Mouse (Mus musculus): Measurements from ENCODE around the gene Rbm25. TPM values are rescaled to one million over a fixed set of nuclear protein-coding genes. Genes with fewer than 3 reads are reported as not detected.
A peak's percentile ranks its signal among the peaks of the same experiment; 100 is the strongest.
"Not testable (repeated sequence)": the region's sequence is repeated elsewhere in the genome, so short reads cannot be mapped to it uniquely, and the experiment has no call there.

Gene Rbm25
- polyA plus RNA-seq (2012; rRNA removed) = 41.8 and 47.5 TPM in 2 replicates

DNA sequence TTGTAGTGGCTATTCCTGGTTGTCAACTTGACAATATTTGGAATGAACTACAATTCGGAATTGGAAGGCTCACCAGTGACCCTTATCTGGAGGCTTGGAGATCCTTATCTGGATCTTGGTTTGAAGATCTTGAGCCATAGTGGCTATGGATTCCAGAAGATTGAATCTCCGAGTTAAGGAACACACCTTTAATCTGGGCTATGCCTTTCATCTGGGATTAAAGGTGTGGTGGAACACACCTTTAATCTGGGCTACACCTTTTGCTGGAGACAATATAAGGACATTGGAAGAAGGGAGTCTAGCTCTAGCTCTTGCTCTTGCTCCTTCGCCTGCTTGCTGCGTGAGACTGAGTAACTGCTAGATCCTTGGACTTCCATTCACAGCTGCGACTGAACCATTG, at the start of gene Rbm25:
Gene Rbm25, plus strand, starts transcription at position 301 of the 400 bp plus-strand sequence.
- peak within 1 kb of the TSS; percentile 94 for H3K4me3 ChIP-seq (ENCODE audit: control insufficient read depth, low read depth, low read length)
- not testable (repeated sequence) for H3K27me3 ChIP-seq (ENCODE audit: control insufficient read depth, insufficient read depth, low read length); H3K36me3 ChIP-seq (ENCODE audit: control insufficient read depth, insufficient read depth, low read length); H3K4me1 ChIP-seq (ENCODE audit: control insufficient read depth, insufficient read depth, low read length)
- H3K27ac ChIP-seq (ENCODE audit: control insufficient read depth, insufficient read depth, low read depth, low read length) = peak within 1 kb of the TSS; percentile 99

DNA sequence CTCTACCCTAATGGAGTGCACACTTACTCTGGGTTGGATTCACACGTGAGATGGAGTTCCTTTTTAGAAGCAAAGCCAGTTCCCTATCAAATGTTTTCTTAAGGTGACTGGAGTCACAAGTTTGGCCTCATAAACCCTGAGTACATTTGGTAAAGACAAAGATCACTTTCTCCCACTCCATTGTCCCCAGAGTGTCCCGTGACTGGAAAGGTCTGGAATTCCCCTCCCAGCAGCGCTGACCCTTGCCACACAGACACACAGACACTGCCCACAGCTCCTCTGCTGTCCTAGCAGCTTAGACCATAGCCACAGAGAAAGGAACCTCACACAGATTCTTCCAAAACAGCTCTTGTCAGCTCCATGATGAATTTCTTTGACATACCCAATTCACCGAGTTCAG, 48.9 kb upstream of the Rbm25 start:
- Histone ChIP-seq H3K27me3 (ENCODE audit: control insufficient read depth, insufficient read depth, low read length) (no peaks in the 10 kb centered on the region), H3K36me3 (ENCODE audit: control insufficient read depth, insufficient read depth, low read length) (no peaks in the 10 kb centered on the region), H3K4me3 (ENCODE audit: control insufficient read depth, low read depth, low read length) (no peak overlapping the region), H3K4me1 (ENCODE audit: control insufficient read depth, insufficient read depth, low read length) (no peaks in the 10 kb centered on the region; the same call in 1 of the 2 replicates), H3K27ac (ENCODE audit: control insufficient read depth, insufficient read depth, low read depth, low read length) (no peak overlapping the region)
- TF ChIP-seq POLR2A (IDR thresholded peaks at IDR 0.05; ENCODE audit: control insufficient read depth, low read depth, low read length) (no peak), CTCF (IDR thresholded peaks at IDR 0.05; ENCODE audit: control insufficient read depth, insufficient read depth, insufficient replicate concordance, low read depth, low read length) (no peak)

DNA sequence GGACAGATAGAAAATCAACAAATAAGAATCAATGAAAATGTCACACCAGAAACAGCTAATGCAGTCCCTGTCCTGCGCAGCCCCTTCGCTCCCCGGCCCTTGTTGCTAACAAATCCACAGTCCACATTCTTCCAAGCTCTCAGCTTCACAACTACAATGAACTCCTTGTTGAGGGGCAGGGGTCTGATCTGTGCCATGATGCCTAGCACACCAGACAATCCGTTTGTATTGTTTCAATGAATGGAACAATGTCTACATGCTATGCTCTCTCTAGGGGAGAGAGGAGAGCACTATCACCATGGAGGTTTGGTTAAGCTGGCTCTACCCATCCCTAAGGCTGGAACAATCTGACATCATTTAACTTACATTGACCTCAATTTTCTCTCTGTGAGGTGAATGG, 48.3 kb upstream of the Rbm25 start:
- Histone ChIP-seq H3K27me3 (ENCODE audit: control insufficient read depth, insufficient read depth, low read length) (no peaks in the 10 kb centered on the region), H3K36me3 (ENCODE audit: control insufficient read depth, insufficient read depth, low read length) (no peaks in the 10 kb centered on the region), H3K4me1 (ENCODE audit: control insufficient read depth, insufficient read depth, low read length) (no peaks in the 10 kb centered on the region; the same call in 1 of the 2 replicates), H3K27ac (ENCODE audit: control insufficient read depth, insufficient read depth, low read depth, low read length) (no peak overlapping the region), H3K4me3 (ENCODE audit: control insufficient read depth, low read depth, low read length) (no peak overlapping the region)
- TF ChIP-seq POLR2A (IDR thresholded peaks at IDR 0.05; ENCODE audit: control insufficient read depth, low read depth, low read length) (no peak), CTCF (IDR thresholded peaks at IDR 0.05; ENCODE audit: control insufficient read depth, insufficient read depth, insufficient replicate concordance, low read depth, low read length) (no peak)

DNA sequence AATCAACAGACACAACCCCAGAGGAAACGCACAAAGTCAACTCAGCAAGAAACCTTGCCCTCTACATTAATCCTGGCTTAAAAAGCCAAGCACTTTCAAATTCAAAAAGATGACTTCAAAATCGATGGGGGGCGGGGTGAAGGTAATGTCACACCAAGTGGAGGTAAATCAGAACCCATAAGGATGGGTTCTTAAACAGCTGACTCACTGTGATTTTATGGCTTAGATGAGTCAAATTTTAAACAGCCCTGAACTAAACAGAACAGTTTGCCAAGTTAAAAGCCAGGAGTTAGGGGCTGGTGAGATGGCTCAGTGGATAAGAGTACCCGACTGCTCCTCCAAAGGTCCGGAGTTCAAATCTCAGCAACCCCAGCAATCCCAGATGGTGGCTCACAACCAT, 44.4 kb upstream of the Rbm25 start:
- H3K27ac ChIP-seq (ENCODE audit: control insufficient read depth, insufficient read depth, low read depth, low read length) = no peak overlapping the region
- TF ChIP-seq CTCF (IDR thresholded peaks at IDR 0.05; ENCODE audit: control insufficient read depth, insufficient read depth, insufficient replicate concordance, low read depth, low read length) (no peak), POLR2A (IDR thresholded peaks at IDR 0.05; ENCODE audit: control insufficient read depth, low read depth, low read length) (no peak)
- H3K36me3 ChIP-seq (ENCODE audit: control insufficient read depth, insufficient read depth, low read length) = no peaks in the 10 kb centered on the region
- no peak overlapping the region for H3K4me3 ChIP-seq (ENCODE audit: control insufficient read depth, low read depth, low read length)
- H3K4me1 ChIP-seq (ENCODE audit: control insufficient read depth, insufficient read depth, low read length) = no peaks in the 10 kb centered on the region; the same call in 1 of the 2 replicates
- H3K27me3 ChIP-seq (ENCODE audit: control insufficient read depth, insufficient read depth, low read length) = no peaks in the 10 kb centered on the region

DNA sequence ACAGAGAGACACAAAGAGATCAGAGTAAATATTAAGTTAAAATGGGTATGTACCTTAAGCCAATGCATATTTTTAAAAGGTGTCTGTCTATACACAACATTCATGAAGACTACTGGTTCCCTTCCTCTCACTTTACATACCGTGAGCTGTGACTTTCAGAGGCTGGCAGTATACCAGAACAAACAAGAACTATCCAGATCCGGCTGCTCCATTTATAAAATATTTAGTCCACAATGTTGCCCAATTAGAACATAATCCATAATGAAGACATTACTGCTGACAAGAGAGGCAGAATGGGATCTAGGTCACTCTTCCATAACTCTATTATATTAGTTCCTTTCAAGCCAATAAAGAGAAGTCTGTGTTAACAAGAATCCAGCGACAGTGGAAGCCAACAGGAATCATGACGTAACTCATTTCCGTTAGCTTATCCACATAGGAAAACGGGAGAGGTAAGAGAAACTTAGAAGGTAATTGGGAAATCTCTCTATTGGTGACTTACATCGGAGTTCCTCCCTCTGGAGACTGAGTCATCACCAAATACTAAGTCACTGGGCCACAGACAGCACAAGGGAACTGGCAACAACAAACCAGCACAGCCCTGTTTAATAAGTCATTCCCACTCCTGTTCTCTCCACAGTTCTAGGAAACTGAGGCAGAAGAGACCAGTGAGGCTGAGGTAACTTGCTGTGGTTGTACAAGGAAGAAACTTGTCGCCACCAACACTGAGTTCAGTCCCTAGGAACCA, 39.1 kb upstream of the Rbm25 start:
- Histone ChIP-seq H3K4me1 (ENCODE audit: control insufficient read depth, insufficient read depth, low read length) (peaks cover 3% of the 10 kb centered on the region), H3K36me3 (ENCODE audit: control insufficient read depth, insufficient read depth, low read length) (no peaks in the 10 kb centered on the region), H3K4me3 (ENCODE audit: control insufficient read depth, low read depth, low read length) (no peak overlapping the region), H3K27me3 (ENCODE audit: control insufficient read depth, insufficient read depth, low read length) (no peaks in the 10 kb centered on the region), H3K27ac (ENCODE audit: control insufficient read depth, insufficient read depth, low read depth, low read length) (no peak overlapping the region)
- TF ChIP-seq POLR2A (IDR thresholded peaks at IDR 0.05; ENCODE audit: control insufficient read depth, low read depth, low read length) = no peak
- no peak for TF ChIP-seq CTCF (IDR thresholded peaks at IDR 0.05; ENCODE audit: control insufficient read depth, insufficient read depth, insufficient replicate concordance, low read depth, low read length)

DNA sequence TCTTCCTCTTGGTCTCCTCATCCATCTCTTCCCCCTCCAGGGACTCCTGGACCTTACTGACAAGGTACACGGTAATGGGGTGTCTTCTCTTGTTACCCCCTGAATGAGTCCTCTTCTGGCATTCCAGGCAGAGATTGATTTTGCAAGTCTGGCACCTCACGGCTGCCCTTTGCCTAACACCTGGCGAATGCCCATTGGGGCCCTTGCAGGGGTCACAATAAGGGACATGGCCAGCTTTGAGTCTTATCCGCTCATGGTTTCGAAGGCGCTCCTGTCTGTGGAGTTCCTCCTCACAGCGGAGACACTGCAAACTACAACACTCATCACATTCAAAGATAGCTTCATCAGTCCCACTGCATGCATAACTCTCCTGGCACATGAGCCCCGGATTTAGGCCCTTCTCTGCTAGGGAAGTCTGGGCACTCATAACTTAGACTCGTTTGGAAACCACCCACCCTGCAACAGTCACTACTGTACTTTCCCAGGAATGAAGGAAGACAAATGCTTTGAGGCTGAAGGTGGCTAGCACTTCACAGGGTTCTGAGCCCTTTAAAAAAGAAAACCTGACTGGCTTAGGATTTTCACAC, 36.5 kb upstream of the Rbm25 start:
- no peak for TF ChIP-seq POLR2A (IDR thresholded peaks at IDR 0.05; ENCODE audit: control insufficient read depth, low read depth, low read length)
- TF ChIP-seq CTCF (IDR thresholded peaks at IDR 0.05; ENCODE audit: control insufficient read depth, insufficient read depth, insufficient replicate concordance, low read depth, low read length) = no peak
- Histone ChIP-seq H3K4me3 (ENCODE audit: control insufficient read depth, low read depth, low read length) (no peak overlapping the region), H3K4me1 (ENCODE audit: control insufficient read depth, insufficient read depth, low read length) (peaks cover 6% of the 10 kb centered on the region), H3K27me3 (ENCODE audit: control insufficient read depth, insufficient read depth, low read length) (no peaks in the 10 kb centered on the region), H3K27ac (ENCODE audit: control insufficient read depth, insufficient read depth, low read depth, low read length) (no peak overlapping the region), H3K36me3 (ENCODE audit: control insufficient read depth, insufficient read depth, low read length) (no peaks in the 10 kb centered on the region)

DNA sequence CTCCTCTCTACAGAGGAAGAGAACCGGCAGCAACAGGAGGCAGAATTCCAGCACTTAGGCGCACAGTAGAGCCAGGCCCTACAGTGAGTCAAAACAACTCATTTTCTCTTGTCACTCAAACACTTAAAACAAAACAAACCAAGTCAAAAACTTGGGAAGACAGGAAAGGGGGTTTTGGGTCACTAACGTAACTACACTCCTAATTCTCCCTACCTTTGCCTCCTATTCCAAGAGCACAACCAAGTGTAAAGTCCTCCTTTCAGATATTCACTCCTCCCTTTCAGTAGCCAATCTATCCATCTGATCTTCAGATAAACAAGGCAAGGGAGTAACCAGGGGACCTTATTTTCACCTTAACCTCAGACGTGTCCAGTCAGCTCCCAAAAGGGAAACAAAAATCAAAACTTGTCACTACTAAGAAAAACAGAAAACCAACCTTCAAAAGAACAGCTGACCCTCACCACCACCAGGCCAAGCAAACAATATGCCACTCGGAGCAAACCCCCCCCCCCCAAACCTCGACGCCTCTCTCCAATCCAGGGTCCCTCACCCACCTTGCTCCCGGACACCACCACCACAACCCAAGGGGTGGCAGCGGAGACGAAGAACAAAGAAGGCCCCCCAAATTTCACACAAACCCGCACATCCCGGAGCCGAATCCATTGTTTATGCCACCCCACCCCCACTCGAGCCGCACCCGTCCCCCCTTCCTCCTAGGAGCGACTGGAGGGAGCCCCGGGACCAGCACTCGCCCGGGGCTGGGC, 34.7 kb upstream of the Rbm25 start:
- H3K4me3 ChIP-seq (ENCODE audit: control insufficient read depth, low read depth, low read length) = peak overlapping the region; percentile 90
- peaks cover 6% of the 10 kb centered on the region for H3K4me1 ChIP-seq (ENCODE audit: control insufficient read depth, insufficient read depth, low read length)
- H3K27me3 ChIP-seq (ENCODE audit: control insufficient read depth, insufficient read depth, low read length) = no peaks in the 10 kb centered on the region
- TF ChIP-seq CTCF (IDR thresholded peaks at IDR 0.05; ENCODE audit: control insufficient read depth, insufficient read depth, insufficient replicate concordance, low read depth, low read length) (no peak), POLR2A (IDR thresholded peaks at IDR 0.05; ENCODE audit: control insufficient read depth, low read depth, low read length) (no peak)
- H3K27ac ChIP-seq (ENCODE audit: control insufficient read depth, insufficient read depth, low read depth, low read length) = peak overlapping the region; percentile 79
- H3K36me3 ChIP-seq (ENCODE audit: control insufficient read depth, insufficient read depth, low read length) = no peaks in the 10 kb centered on the region

Data from testis, adult 2 months (tissue).